Mouse (Mus musculus): ENCODE measurements around the gene Rdh12.

- no peak for TF ChIP-seq CTCF (conservative IDR thresholded peaks at IDR 0.05; ENCODE audit: low read length)
- TF ChIP-seq POU5F1 (IDR thresholded peaks at IDR 0.05; ENCODE audit: borderline replicate concordance, low read length), result no peak
These were observed 45.8 kb upstream of the Rdh12 start for GRCm38 (mm10) chr12:79162876-79163275.

Data from E14TG2a.4 (cell line).